Mouse (Mus musculus): ENCODE measurements around the gene Npffr2. TPM values are rescaled to one million over a fixed set of nuclear protein-coding genes. Genes with fewer than 3 reads are reported as not detected.
"Not testable (repeated sequence)": the region's sequence is repeated elsewhere in the genome, so short reads cannot be mapped to it uniquely, and the experiment has no call there.

Gene Npffr2
- not detected for total RNA-seq (2021)

DNA sequence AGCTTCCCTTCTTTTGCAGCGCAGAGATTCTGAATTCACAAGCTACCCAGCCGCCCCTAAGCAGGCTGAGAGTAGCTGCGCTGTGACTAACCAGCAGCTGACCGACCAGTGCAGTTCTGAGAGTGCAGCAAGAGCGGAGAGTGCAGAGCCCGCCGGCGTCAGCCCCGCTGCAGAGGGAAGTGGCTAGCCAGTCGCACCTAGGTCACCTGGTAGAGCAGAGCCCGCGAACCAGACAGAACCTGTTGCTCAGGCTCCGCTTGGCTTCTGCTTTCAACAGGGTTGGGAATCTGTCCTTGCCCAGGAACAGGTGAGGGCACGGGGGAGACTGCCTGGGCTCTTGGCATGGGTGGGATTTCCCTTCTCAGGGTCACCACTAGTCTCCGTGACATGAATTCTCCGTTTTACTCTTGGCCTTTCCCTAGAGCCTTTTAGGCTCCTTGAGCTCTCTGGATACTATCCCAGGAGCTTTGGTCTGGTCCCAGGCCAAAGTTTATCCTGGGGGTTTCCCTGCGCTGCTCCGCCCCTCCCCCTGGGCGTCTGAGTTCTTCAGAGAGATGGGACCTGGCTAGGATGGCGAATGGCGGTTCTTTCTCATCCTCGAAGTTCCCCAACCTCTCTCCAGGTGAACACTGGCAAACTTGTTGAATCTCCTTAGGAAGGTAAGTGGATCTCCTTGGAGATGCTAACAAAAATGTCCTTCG lies at the start of gene Npffr2:
Gene Npffr2 (plus strand): TSS at position 552 of the 701 bp plus-strand sequence.
- peak in 1 of 2 experiments; percentile 1 for DNase-seq

DNA sequence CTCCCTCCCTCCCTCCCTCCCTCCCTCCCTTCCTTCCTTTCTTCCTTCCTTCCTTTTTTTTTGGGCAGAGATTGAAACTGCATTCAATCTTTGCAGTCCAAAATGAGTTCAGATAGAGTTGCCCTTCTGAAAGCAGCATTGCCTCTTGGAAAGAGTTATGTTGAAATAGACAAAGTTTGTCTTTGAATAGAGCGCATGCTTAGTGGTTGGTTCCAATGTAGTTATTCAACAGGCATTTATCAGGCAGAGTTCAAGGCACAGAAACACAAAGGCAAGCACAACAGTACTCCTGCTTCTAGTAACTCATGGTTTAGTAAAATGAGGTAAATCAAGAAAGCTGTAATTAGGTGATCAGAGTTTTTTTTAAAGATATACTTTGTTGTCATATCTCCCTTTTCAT lies 34.7 kb upstream of the Npffr2 start:
- no peak for DNase-seq

- no peak for DNase-seq
Observed at GRCm38 (mm10) chr5:89500182-89500581, 27.0 kb upstream of the Npffr2 start.

DNA sequence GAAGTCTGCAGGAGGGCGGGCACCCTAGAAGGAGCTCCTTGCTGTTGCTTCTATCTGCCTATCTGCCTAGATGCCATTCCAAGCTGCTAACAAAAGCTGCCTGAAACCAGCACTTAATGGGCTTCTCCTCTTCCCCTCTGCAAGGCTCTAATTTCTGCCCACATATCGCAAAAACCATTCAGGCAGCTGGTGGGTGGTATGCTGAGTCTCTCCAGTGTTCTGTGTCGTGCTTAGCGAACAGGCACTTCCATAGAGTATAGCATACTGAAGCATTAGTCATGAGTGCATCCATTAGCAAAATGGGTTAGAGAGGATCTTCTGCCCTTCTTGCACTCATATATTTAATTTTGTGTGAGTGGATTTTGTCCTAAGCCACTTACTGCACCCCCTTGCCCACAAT lies 8.6 kb upstream of the Npffr2 start:
- peak in 1 of 2 experiments; percentile 1 for DNase-seq

GRCm38 (mm10) chr5:89526181-89526778 lies 949 bp upstream of the Npffr2 start:
- DNase-seq = peak in 1 of 2 experiments; percentile 0

DNA sequence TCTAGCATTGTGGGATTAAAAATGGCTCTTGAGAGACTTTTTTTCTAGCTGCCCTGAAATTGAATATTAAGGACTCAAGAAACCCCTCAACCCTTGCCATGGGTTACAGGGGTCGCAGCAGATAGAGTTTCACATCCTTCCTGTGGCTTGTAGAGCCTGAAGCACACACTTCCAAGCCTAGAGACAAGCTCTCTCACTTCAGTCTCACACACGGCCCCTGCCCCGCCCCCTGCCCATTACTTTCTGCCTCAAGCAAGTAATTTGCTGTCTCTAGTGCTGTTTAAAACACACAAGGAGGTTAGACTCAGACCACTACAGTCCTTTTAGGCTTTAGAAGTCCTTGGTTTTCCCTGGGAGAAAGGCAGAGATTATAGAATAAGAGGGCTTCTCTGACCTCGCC lies 1.7 kb downstream of the Npffr2 start:
- DNase-seq = no peak

- DNase-seq = no peak
Observed at GRCm38 (mm10) chr5:89529391-89529790, 2.2 kb downstream of the Npffr2 start.

DNA sequence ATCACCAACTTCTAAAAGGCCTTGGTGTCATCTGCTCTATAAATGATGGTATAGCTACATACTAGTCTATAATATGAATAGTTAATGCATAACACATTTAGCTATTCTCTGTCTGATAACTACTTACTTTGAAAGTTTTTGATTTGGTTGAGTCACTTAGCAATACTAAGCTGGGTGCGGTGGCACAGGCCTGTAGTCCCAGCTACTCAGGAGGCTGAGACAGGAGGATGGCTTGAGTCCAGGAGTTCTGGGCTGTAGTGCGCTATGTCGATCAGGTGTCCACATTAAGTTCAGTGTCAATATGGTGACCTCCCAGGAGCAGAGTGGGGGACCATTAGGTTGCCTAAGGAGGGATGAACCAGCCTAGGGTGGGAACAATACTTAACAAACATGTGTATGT lies 8.8 kb downstream of the Npffr2 start:
- DNase-seq = no peak

DNA sequence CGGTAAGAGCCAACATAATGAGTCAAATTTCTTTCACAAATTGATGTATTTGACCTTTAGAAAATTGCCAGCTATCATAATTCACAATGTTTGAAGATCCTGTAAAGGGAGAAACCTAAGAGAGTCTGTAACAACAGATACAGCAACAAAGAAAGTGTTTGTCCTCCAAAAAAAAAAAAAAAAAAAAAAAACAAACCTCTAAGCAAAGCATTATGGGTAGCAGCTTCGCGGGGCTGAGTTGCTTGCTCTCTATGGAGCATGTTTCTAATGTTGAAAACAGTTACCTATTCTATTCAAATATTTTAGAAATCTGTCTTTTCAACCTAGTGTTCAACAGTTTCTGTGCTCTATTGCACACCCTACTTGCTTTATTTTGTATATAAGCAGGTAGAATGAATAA lies 15.2 kb downstream of the Npffr2 start:
- DNase-seq = no peak

DNA sequence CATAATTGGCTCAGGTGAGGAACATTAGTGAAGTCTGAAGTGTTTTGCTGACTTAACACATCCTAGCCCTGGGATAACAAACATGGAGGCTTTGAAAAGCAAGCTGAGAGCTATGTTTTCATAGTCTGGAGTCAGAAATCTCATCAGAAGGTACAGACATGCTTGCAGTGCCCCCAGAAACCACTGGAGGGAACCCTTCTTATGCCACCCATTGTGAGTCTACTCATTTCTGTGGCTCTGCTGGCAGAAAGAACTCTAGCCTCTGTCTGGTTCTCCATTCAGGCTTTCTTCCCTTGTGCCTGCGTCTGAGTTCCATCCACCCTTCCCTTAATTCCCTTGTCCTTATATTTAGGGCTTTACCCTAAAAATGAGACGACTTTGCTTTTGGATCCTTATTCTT lies 16.2 kb downstream of the Npffr2 start:
- DNase-seq = peak; percentile 64 to 69

DNA sequence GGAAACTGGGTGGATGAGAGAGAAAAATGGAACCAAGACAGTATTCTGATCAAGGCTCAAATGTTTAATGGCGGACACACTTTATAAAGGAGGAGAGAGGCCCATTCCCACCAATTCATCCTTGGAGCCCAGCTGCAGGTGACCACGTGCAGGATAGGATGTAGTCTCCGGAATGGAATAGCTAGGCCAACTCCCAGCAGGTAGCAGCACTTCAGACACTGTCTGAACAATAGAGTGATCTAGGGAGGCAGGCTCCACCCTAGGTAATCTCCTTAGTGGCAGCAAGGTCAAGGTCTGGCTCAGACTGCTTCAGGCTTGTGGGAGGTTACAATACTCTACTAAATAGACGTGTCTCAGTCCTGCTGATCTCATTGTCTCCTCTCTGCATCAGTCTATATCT lies 31.9 kb downstream of the Npffr2 start:
- not testable (repeated sequence) for DNase-seq

DNA sequence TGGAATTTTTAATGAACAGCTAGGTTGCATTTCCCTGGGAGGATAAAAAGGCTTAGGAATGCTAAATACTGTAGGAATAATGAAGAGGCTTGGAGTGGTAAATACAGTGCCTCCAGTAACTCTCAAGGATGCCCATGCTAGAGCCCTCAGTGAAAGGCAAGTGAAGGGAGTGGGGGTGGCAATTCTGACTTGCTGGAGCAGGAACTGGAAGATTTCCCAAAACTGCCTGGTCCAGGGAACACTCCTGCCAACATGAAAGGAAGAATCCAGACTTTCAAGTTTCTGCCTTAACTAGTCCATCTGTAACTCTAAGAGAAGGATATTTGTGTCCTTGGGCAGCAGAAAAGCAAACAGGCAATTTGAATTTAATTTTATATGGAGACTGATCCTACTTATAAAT lies 34.2 kb downstream of the Npffr2 start:
- DNase-seq = peak in 1 of 2 experiments; percentile 11

DNA sequence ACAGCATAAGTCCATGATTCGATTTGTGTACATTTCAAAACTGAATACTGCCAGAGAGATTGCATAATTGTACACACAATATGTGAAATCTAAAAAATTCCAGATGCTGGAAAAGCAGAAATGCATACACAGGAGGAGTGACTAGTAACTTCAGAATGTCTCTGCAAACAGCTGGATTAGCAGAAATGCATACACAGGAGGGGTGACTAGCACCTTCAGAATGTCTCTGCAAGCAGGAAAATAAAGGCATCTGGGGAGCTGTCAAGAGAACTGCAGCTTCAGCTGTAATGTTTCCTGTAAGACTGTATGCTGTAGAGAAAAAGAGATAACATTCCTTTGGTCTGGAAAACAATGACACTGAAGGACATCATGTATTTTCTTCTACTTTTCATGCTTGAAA lies 51.4 kb downstream of the Npffr2 start:
- no peak for DNase-seq

- no peak for DNase-seq
Observed at GRCm38 (mm10) chr5:89579181-89579580, 52.0 kb downstream of the Npffr2 start.

- peak in 1 of 2 experiments; percentile 25 for DNase-seq
Observed at GRCm38 (mm10) chr5:89581143-89581542, 53.9 kb downstream of the Npffr2 start.

GRCm38 (mm10) chr5:89581742-89582366 lies 54.6 kb downstream of the Npffr2 start:
- no peak for DNase-seq

GRCm38 (mm10) chr5:89585021-89585420 lies 57.8 kb downstream of the Npffr2 start:
- DNase-seq = no peak

DNA sequence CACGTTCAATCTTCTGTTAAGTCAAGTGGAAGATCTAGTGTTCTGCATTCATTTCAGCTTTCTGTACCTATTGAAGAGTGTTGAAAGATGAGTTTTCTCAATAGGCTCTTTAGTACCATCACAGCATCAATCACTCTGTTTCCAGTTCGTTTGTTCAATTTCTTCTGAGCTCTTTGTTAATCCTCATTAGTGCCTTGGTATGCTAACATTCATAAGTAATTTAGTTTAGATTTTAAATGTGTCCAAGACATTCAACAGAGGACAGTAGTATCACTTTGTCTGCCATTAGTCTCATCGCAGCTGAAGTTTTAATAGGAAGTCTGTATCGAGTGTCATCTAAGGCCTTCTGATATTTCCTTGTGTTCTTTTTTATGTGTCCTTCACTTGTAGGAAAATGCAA lies 65.1 kb downstream of the Npffr2 start:
- DNase-seq = no peak

DNA sequence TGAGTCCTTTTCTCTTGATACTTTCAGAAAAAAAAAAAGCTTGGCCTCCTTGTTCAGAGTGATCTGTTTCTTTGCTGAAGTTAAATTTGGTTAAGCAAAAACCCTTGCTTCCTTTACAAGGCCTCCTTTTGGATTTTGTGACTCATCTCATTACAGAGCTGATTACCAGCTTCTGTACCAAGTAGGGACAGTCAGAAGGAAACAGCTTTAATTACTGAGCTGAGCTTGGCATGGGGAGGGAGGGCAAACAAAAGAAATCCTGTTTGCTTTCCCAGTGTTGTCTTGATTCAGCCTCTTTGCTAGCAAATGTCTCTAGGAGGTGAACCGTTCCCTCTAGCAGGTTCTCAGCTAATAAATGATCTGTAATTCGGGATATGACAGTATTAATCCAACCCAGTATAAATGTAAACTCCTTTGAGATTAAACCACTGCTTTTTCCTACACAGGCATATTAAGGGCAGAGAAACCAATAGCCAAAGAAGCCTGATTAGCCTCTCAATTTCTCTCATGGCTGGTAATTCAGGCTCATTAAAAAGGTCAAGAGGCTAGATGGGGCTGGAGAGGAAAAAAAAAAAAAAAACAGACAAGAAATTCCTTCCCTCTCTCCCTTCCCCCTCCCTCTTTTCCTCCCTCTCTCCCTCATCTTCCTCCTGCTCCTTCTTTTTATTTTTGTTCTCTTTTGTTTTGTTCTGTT lies 84.2 kb downstream of the Npffr2 start:
- no peak for DNase-seq

GRCm38 (mm10) chr5:89612262-89612661 lies 85.0 kb downstream of the Npffr2 start:
- DNase-seq = no peak

GRCm38 (mm10) chr5:89631599-89631998 lies 104.4 kb downstream of the Npffr2 start:
- DNase-seq = no peak
